14 mouse cellular contexts compared by ENCODE assay signal in the genomic region with DNA sequence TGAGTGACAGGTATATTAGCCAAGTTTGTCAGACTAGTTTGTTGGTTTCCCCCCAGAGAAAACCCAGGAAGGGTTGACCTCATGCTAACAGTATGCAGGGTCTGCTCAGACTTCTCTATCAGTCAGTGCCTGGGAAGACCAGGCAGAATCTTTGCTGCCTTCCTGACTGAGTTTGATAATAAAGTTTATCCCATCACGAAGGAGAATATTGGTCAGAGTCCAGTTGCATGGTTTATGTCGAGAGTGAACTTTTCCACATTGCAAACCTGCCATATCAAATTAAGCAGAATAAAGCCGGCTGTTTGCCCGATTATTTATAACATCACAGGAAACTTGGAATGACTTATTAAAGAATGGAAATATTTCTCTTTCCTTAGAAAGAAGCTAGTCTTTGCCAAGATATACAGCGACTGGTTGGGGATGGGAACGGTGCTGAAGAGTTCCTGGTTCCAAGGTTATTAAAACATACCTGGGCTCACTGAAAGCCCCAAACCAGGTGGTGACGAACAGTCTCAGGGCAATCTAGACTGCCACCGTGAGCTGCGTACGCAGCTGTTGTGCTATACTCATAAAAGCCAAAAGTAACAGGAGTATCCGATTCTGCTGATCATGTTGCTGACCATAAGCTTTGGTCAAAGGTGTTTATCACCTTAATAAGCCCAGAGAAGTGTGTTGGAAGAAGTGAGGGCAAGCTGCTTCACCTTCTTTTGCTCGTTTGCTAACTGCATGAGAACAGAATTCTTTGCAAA.
DNase-seq lines count a peak whose midpoint lies in the region; ATAC-seq lines count a peak whose summit lies in the region.
"Had no signal": no experiment of that assay in that cellular context is flagged by ENCODE, and none has a peak within 500 bp of the region (broad histone marks: within the 10 kb centered on the region; RNA-seq: fewer than 3 reads in every experiment).

No protein-coding gene starts in this region.

- no peaks in the 10 kb centered on the region for H3K9me3 ChIP-seq in kidney, embryonic 14.5 days (ENCODE audit: control insufficient read depth, low read length)
- H3K9me3 ChIP-seq in embryonic facial prominence, embryonic 14.5 days (ENCODE audit: control insufficient read depth, low read length), result no peaks in the 10 kb centered on the region
- H3K9me3 ChIP-seq: embryonic facial prominence, embryonic 15.5 days; lung, embryonic 15.5 days; midbrain, embryonic 10.5 days had no signal

- ATAC-seq in kidney, embryonic 14.5 days (ENCODE audit: low FRiP score, low TSS enrichment), result peak; percentile 91; the same call in 1 of the 2 replicates
- 0 out of 2 replicates have a peak, but pooled peaks have one; percentile 44 for ATAC-seq in embryonic facial prominence, embryonic 14.5 days (ENCODE audit: low read depth)
- ATAC-seq: forebrain, embryonic 16.5 days had no signal

- H3K27ac ChIP-seq in kidney, embryonic 14.5 days (ENCODE audit: low read depth, low read length), result peak overlapping the region; percentile 33; the same call in 1 of the 2 replicates
- H3K27ac ChIP-seq in embryonic facial prominence, embryonic 14.5 days (replicated peaks; ENCODE audit: low read depth, low read length), result no peak overlapping the region
- H3K27ac ChIP-seq: embryonic facial prominence, embryonic 15.5 days; lung, embryonic 15.5 days; midbrain, embryonic 10.5 days had no signal

- H3K9ac ChIP-seq in kidney, embryonic 14.5 days (ENCODE audit: low read depth, low read length), result no peak overlapping the region
- no peak overlapping the region for H3K9ac ChIP-seq in embryonic facial prominence, embryonic 14.5 days (ENCODE audit: low read depth, low read length)
- H3K9ac ChIP-seq: embryonic facial prominence, embryonic 15.5 days; lung, embryonic 15.5 days had no signal

- no peak overlapping the region for H3K4me3 ChIP-seq in kidney, embryonic 14.5 days (ENCODE audit: low read length)
- no peak overlapping the region for H3K4me3 ChIP-seq in embryonic facial prominence, embryonic 14.5 days (ENCODE audit: low read depth, low read length)
- H3K4me3 ChIP-seq: embryonic facial prominence, embryonic 15.5 days; lung, embryonic 15.5 days; midbrain, embryonic 10.5 days had no signal

- no peaks in the 10 kb centered on the region for H3K4me1 ChIP-seq in kidney, embryonic 14.5 days (ENCODE audit: control insufficient read depth, insufficient read depth, low read length)
- no peaks in the 10 kb centered on the region for H3K4me1 ChIP-seq in embryonic facial prominence, embryonic 14.5 days (ENCODE audit: control insufficient read depth, insufficient read depth, low read length)
- H3K4me1 ChIP-seq: embryonic facial prominence, embryonic 15.5 days; midbrain, embryonic 10.5 days had no signal

- no peaks in the 10 kb centered on the region for H3K27me3 ChIP-seq in kidney, embryonic 14.5 days (ENCODE audit: control insufficient read depth, insufficient read depth, low read length)
- H3K27me3 ChIP-seq in embryonic facial prominence, embryonic 14.5 days (replicated peaks; ENCODE audit: control insufficient read depth, insufficient read depth, low read length), result no peaks in the 10 kb centered on the region
- H3K27me3 ChIP-seq: embryonic facial prominence, embryonic 15.5 days; lung, embryonic 15.5 days had no signal

- 52% methylated on average over 12 of the region's 12 CpGs for WGBS in kidney, embryonic 14.5 days
- 53% methylated on average over 12 of the region's 12 CpGs for WGBS in embryonic facial prominence, embryonic 14.5 days

- no peak overlapping the region for H3K4me2 ChIP-seq in kidney, embryonic 14.5 days (replicated peaks; ENCODE audit: low read depth, low read length)
- 0 out of 2 replicates have a peak overlapping the region, but pooled peaks have one; percentile 2 for H3K4me2 ChIP-seq in embryonic facial prominence, embryonic 14.5 days (ENCODE audit: low read depth, low read length)
- H3K4me2 ChIP-seq: embryonic facial prominence, embryonic 15.5 days; lung, embryonic 15.5 days had no signal

- peak; percentile 2 for DNase-seq in embryo, embryonic 11.5 days (ENCODE audit: low read depth, low spot score)
- no peak for DNase-seq in embryo, embryonic 9.5 days (ENCODE audit: extremely low spot score)
- DNase-seq in kidney, adult 9 months, result no peak
- peak; percentile 69 for DNase-seq in embryonic facial prominence, embryonic 14.5 days (ENCODE audit: low spot score)
- peak; percentile 29 for DNase-seq in kidney, postnatal 14 days
- DNase-seq in layer of hippocampus, adult 9-10 months (ENCODE audit: low spot score), result no peak
- DNase-seq in right cerebral cortex, postnatal 36 days (ENCODE audit: low spot score in 2 of 2), result no peak
- DNase-seq: cerebellum, adult 18-20 months; thymus, postnatal 14 days had no signal

- no peaks in the 10 kb centered on the region for H3K36me3 ChIP-seq in kidney, embryonic 14.5 days (ENCODE audit: control insufficient read depth, insufficient read depth, low read length)
- H3K36me3 ChIP-seq in embryonic facial prominence, embryonic 14.5 days (ENCODE audit: control insufficient read depth, insufficient read depth, low read length), result no peaks in the 10 kb centered on the region
- H3K36me3 ChIP-seq: embryonic facial prominence, embryonic 15.5 days; lung, embryonic 15.5 days; midbrain, embryonic 10.5 days had no signal

Comparison
In these comparisons a context has a peak if more than half of its experiments do, and no peak if none do; other contexts are left out.
1. DNase-seq: peak in embryo, embryonic 11.5 days (single experiment), embryonic facial prominence, embryonic 14.5 days (single experiment) and kidney, postnatal 14 days (single experiment); none in embryo, embryonic 9.5 days (single experiment), kidney, adult 9 months (single experiment), layer of hippocampus, adult 9-10 months (single experiment) and right cerebral cortex, postnatal 36 days (0 of 2).